Mouse (Mus musculus): Measurements from ENCODE around the gene Capza1. TPM values are rescaled to one million over a fixed set of nuclear protein-coding genes. Genes with fewer than 3 reads are reported as not detected.

Gene Capza1
- total RNA-seq (2012; rRNA removed) (141 and 171 TPM in 2 replicates), polyA plus RNA-seq (2012; ENCODE audit: insufficient read depth in 1 of 2, insufficient read length in 2 of 2, low read depth in 1 of 2, low replicate concordance in 2 of 2, missing spikeins in 1 of 2) (100 to 1,000 TPM in 1 of 2 experiments, 10 to 100 TPM in 1; 60.2 to 135 TPM)

- Histone ChIP-seq H3K9me3 (replicated peaks; ENCODE audit: insufficient read depth, low read length) (no peaks in the 10 kb centered on the region), H3K27me3 (ENCODE audit: control insufficient read depth in 1 of 2, insufficient read depth in 2 of 2, low read length in 2 of 2) (no peaks in the 10 kb centered on the region), H3K79me2 (ENCODE audit: control insufficient read depth, insufficient read depth, low read length, poor library complexity) (peaks cover 58% of the 10 kb centered on the region), H3K9ac (ENCODE audit: control insufficient read depth, low read depth, low read length, poor library complexity, severe bottlenecking) (peak within 1 kb of the TSS; percentile 95), H3K4me1 (ENCODE audit: control insufficient read depth in 1 of 2, insufficient read depth in 2 of 2, low read length in 2 of 2) (peaks cover 6 to 22% of the 10 kb centered on the region in 2 experiments; a peak in 3 of 4 replicates), H3K36me3 (ENCODE audit: control insufficient read depth in 1 of 2, insufficient read depth in 2 of 2, low read length in 2 of 2) (peaks cover 0 to 44% of the 10 kb centered on the region in 2 experiments; a peak in 2 of 4 replicates), H3K27ac (ENCODE audit: control insufficient read depth, low read depth, low read length) (peak within 1 kb of the TSS; percentile 93), H3K4me3 (ENCODE audit: control insufficient read depth in 1 of 2, insufficient read depth in 1 of 2, low read depth in 2 of 2, low read length in 2 of 2) (peak within 1 kb of the TSS; percentile 68 to 99)
- DNase-seq (ENCODE audit: low read depth, low spot score) = peak; percentile 89
- peak; percentile 62; the same call in 1 of the 2 replicates for TF ChIP-seq TCF12 (IDR thresholded peaks at IDR 0.05; ENCODE audit: low read depth, low read length)
- no peak for TF ChIP-seq ZNF384 (IDR thresholded peaks at IDR 0.05; ENCODE audit: low read depth, low read length)
- TF ChIP-seq MXI1 (IDR thresholded peaks at IDR 0.05; ENCODE audit: low read depth, low read length) = peak; percentile 60
- peak; percentile 64 for TF ChIP-seq MAZ (IDR thresholded peaks at IDR 0.05; ENCODE audit: low read depth, low read length)
- peak; percentile 54; the same call in 1 of the 2 replicates for TF ChIP-seq RCOR1 (IDR thresholded peaks at IDR 0.05; ENCODE audit: low read depth, low read length)
- TF ChIP-seq SIN3A (IDR thresholded peaks at IDR 0.05; ENCODE audit: low read length) = peak; percentile 89
- TF ChIP-seq EP300 (IDR thresholded peaks at IDR 0.05; ENCODE audit: low read depth in 1 of 2, low read length in 2 of 2) = peak; percentile 58 to 82
- TF ChIP-seq MYB (IDR thresholded peaks at IDR 0.05; ENCODE audit: low read depth, low read length) = peak; percentile 98
- TF ChIP-seq ZKSCAN1 (IDR thresholded peaks at IDR 0.05; ENCODE audit: low read depth, low read length) = no peak
- peak; percentile 83 for TF ChIP-seq HCFC1 (IDR thresholded peaks at IDR 0.05; ENCODE audit: low read depth, low read length)
- TF ChIP-seq POLR2A (IDR thresholded peaks at IDR 0.05; ENCODE audit: control insufficient read depth in 1 of 2, insufficient read depth in 1 of 2, low read depth in 1 of 2, low read length in 2 of 2, poor library complexity in 1 of 2) = peak; percentile 69 to 78
- peak; percentile 84 for TF ChIP-seq ELF1 (IDR thresholded peaks at IDR 0.05; ENCODE audit: low read depth, low read length)
- no peak for TF ChIP-seq RAD21 (IDR thresholded peaks at IDR 0.05; ENCODE audit: low read depth, low read length)
- peak; percentile 65 for TF ChIP-seq CHD2 (IDR thresholded peaks at IDR 0.05; ENCODE audit: low read length)
- TF ChIP-seq NRF1 (IDR thresholded peaks at IDR 0.05; ENCODE audit: insufficient read depth, low read depth, low read length, poor library complexity, severe bottlenecking) = 0 out of 2 replicates have a peak, but pooled peaks have one; percentile 9
- peak; percentile 87 for TF ChIP-seq TBP (IDR thresholded peaks at IDR 0.05; ENCODE audit: low read depth, low read length)
- 0 out of 2 replicates have a peak, but pooled peaks have one; percentile 26 for TF ChIP-seq GATA1 (IDR thresholded peaks at IDR 0.05; ENCODE audit: low read depth, low read length)
- TF ChIP-seq UBTF (IDR thresholded peaks at IDR 0.05; ENCODE audit: borderline replicate concordance, insufficient read depth, low read depth, low read length) = 0 out of 2 replicates have a peak, but pooled peaks have one; percentile 1
- TF ChIP-seq NELFE (IDR thresholded peaks at IDR 0.05; ENCODE audit: low read depth, low read length) = peak; percentile 74
- peak; percentile 75; the same call in 1 of the 2 replicates for TF ChIP-seq POLR2AphosphoS2 (IDR thresholded peaks at IDR 0.05; ENCODE audit: low read length)
- TF ChIP-seq USF2 (IDR thresholded peaks at IDR 0.05; ENCODE audit: borderline replicate concordance in 1 of 2, insufficient read depth in 1 of 2, low read depth in 1 of 2, low read length in 2 of 2) = no peak
- no peak for TF ChIP-seq MAFK (IDR thresholded peaks at IDR 0.05; ENCODE audit: borderline replicate concordance, low read depth, low read length)
- no peak for TF ChIP-seq MEF2A (IDR thresholded peaks at IDR 0.05; ENCODE audit: extremely low read depth, insufficient replicate concordance, low read depth, low read length, poor library complexity, severe bottlenecking)
- no peak for TF ChIP-seq JUND (IDR thresholded peaks at IDR 0.05; ENCODE audit: low read depth, low read length)
- TF ChIP-seq GABPA (IDR thresholded peaks at IDR 0.05; ENCODE audit: low read depth, low read length) = no peak
- no peak; the same call in 1 of the 2 replicates for TF ChIP-seq CHD1 (IDR thresholded peaks at IDR 0.05; ENCODE audit: low read depth, low read length)
- peak; percentile 33; the same call in 1 of the 2 replicates for TF ChIP-seq BHLHE40 (IDR thresholded peaks at IDR 0.05; ENCODE audit: borderline replicate concordance, low read depth, low read length)
- no peak for TF ChIP-seq POLR2AphosphoS5 (IDR thresholded peaks at IDR 0.05; ENCODE audit: borderline replicate concordance, low read depth, low read length)
- TF ChIP-seq E2F4 (IDR thresholded peaks at IDR 0.05; ENCODE audit: borderline replicate concordance, low read depth, low read length) = peak; percentile 42
- no peak for TF ChIP-seq ZC3H11A (IDR thresholded peaks at IDR 0.05; ENCODE audit: low read depth, low read length)
- peak; percentile 50; the same call in 1 of the 2 replicates for TF ChIP-seq MAX (IDR thresholded peaks at IDR 0.05; ENCODE audit: low read length)
- TF ChIP-seq ETS1 (IDR thresholded peaks at IDR 0.05; ENCODE audit: low read depth, low read length) = peak; percentile 76
- peak; percentile 77; the same call in 1 of the 2 replicates for TF ChIP-seq MYC (IDR thresholded peaks at IDR 0.05; ENCODE audit: low read depth, low read length)
These were observed at the start of gene Capza1, which contains the start of gene St7l for GRCm38 (mm10) chr3:104863786-104864650. TSS of gene Capza1 (minus strand) at chr3:104864505. TSS of gene St7l (plus strand) at chr3:104864005.

All from MEL (cell line).